Mouse (Mus musculus) A20 (cell line): ENCODE measurements around the gene Prss30.
"Not testable (repeated sequence)": the region's sequence is repeated elsewhere in the genome, so short reads cannot be mapped to it uniquely, and the experiment has no call there.

Experiments
- DNase-seq: peaks from one replicate; pipeline ENCODE4 v3.0.0-alpha.2; 2011; ENCODE audit warnings: low read depth, low spot score

Gene Prss30

DNA sequence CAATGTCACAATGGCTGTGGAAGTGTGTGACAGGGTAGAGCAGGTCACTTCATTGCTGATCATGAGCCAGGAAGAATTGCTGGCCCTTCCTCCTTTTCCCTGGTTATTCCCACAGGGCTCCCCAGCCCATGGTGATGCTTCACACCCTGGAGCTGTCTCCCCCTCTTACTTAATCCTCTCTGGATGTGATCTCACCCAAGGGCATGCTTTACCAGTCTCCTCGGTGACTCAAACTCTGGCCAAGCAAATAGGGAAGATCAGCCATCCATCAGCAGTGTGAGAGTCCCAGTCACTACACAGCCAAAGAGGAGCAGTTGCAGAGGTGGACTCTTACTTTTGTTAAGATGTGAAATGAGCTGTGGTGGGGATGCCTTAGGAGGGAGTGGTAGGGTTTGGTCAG is 4.6 kb upstream of the Prss30 start:
- no peak for DNase-seq

DNA sequence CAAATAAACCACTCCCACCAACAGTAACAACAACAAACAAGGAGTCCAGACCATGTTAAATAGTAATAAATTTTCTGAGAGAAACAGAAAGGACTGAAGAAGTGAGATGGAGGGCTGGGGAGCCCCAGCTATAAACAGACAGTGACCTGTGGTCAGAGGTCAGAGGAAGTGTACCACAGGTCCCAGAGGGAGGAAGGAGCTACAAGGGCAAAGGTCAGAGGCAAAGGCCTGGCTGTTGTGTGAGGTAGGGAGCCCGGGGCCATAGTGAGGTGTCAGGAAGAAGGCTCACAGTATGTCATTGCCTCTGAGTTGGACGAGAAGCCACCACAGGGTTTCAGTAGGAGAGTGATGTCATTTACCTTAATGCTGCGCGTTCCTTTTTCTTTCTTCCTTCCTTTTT is 2.5 kb upstream of the Prss30 start:
- DNase-seq, result peak; percentile 13

DNA sequence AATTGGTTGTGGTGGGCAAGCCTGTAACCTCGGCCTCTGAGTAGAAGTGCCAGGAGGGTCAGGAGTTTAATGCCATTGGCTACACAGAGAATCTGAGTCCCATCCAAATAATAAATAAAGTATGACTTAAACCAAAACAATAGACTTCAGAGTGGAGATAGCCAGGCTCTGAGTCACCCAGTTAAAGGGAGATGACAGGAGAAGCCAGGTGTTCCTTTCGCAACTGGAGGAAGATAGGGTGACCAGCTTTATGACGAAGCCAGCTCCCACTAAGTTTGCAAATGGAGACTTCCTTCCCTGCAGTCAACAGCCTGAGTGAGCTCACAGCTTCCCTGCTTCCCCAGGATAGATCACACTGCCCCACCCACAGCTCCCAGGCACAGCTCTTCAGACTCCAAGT is 895 bp downstream of the Prss30 start:
- no peak for DNase-seq

GRCm38 (mm10) chr17:23976665-23977064 is 3.7 kb downstream of the Prss30 start:
- DNase-seq, result no peak

DNA sequence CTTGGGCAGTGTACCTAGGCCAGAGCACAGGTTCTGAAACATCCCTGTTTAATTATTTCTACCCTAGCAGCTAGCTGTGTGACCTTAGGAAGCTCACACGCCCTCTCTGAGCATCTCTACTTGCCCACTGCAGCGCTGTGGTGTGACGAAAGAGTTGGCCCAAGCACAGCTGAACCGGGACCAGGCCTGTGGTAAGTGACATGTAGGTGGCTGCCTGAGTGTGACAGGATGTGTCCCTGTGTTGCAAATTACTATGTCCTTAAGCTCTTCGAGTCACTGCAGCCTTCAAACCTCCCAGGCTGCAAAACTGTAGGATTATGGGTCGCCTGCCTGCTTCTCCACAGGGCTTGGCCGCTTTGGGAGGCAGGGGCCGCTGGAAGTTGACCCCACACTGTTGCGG is 9.1 kb downstream of the Prss30 start:
- DNase-seq, result no peak

DNA sequence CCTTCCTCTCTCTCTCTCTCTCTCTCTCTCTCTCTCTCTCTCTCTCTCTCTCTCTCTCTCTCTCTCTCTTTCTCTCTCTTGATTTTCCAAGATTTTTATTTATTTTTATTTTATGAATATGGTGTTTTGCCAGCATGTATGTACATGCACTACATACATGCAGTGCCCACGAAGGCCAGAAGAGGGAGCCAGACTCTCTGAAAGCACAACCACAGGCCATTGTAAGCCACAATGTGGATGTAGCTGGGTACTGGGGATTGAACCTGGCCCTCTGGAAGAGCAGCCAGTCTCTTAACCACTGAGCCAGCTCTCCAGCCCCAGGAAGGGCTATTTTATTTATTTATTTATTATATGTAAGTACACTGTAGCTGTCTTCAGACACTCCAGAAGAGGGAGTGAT is 11.1 kb downstream of the Prss30 start:
- peak; percentile 74 for DNase-seq

GRCm38 (mm10) chr17:23968780-23969179 is 11.6 kb downstream of the Prss30 start:
- DNase-seq, result peak; percentile 70

- DNase-seq, result peak; percentile 58
Observed at GRCm38 (mm10) chr17:23966658-23967401, 13.5 kb downstream of the Prss30 start.

- no peak for DNase-seq
Observed at GRCm38 (mm10) chr17:23965805-23966425, 14.5 kb downstream of the Prss30 start.

DNA sequence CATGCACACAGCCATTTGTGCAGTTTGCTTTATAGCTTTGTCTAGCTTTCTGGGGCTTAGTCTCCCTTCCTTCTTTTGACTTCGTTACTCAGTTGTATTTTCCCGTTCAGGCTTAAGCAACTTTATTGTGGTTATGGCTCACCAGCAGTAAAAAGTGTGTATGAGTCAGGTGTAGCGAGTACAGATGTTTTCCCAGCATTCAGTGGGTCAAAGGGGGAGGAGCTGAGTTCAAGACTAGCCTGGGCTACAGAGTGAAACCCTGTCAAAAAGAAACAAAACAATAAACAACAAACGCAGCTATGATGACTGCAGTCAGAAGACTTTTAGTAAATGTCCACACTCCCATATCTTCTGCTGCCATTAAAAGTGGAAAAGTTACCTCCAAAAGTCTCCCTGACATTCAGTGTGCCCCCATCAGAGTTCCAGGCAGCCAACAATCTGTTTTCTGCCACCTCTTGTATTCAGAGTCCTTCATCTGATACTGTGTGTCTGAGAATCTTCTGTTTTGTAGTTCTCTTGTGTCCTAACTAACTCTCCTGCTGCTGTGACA is 18.7 kb downstream of the Prss30 start:
- DNase-seq, result no peak

DNA sequence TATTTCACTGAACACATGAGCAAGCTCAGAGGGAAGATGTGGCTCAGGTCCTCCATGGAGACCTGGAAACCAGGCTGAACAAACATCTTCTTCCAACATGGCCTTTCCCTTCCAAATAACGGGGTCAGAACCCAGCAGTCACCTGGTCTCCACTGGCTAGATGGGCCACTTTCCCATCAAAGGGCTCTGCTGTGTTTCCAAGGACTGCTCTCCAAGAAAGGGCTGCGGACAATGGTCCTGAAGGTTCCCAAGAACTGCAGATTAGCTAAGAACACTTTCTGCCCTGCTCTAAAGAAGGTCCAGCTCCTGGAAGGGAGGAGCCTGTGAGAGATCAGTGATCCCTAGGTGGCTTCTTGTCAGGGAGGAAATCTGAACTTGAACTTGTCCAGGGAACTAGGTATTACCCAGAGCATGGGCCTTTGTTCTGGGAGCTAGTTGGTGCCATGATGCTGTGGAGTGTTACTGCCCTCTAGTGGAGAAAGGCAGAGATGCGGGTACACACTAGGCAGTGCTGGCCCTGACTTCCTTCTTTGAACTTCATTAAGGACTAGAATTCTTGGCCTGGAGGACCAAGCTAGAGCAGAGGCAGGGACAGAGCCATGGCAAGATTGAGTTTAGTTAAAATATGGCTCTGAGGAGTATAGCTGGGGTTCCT is 20.2 kb downstream of the Prss30 start:
- peak; percentile 75 for DNase-seq

DNA sequence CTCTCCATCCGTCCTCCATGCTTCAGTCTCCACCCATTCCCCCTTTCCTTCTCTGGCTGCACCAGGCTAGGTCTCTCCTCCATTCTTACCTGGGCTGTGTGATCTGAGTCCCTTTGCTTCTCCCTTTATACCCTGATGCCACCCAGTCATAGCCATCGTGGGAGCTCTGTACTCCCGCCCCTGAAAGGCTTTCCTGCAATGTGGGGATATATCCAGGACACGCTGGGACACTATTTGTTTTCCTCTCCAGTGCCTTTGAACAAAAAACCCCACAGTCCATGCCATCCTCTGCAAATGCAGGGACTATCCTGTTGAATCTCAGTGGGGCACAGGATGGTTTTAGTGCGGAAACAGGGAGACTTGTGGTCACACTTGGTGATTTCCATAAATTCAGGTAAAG is 25.2 kb downstream of the Prss30 start, which contains the start of gene Sbpl:
Sbpl (minus strand) TSS at position 101 of the 400 bp plus-strand sequence.
- DNase-seq, result no peak

DNA sequence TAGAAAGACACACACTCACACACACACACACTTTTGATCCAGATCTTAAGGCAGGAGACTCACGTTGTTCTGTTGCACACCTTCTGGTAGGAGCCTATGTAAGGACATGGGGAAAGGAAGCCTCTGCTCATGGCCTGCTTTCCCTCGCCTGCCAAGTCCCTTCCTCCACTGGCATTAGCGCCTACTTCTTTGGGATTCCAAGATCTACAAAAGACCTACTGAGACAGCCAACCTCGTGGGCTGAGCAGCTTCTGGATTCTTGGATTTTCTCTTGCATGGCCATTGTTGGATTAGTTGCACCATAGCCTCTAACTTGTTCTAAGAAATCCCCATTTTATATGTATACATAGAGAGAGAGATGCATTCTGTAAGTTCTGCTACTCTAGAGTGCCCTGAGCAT is 29.5 kb downstream of the Prss30 start:
- DNase-seq, result not testable (repeated sequence)

DNA sequence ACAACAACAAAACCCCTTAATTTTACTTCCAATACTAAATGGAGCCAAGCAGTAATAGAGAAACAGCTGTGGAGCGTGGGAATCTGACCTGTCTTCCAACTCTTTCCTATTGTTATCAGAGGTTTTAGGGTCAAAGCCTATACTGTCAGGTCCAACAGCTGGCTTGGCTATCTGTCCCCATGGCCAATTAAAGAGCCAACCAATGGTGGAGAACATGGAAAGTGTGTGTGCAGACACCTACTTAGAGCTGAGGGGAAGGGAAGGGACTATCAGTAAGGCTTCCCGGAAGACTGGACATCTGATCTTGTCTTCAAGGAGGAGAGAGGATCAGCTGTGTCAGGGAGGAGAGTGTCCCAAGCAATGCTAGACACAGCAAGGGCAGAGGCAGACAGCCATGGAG is 31.3 kb downstream of the Prss30 start:
- DNase-seq, result no peak

- not testable (repeated sequence) for DNase-seq
Observed at GRCm38 (mm10) chr17:23947486-23947885, 32.9 kb downstream of the Prss30 start.

DNA sequence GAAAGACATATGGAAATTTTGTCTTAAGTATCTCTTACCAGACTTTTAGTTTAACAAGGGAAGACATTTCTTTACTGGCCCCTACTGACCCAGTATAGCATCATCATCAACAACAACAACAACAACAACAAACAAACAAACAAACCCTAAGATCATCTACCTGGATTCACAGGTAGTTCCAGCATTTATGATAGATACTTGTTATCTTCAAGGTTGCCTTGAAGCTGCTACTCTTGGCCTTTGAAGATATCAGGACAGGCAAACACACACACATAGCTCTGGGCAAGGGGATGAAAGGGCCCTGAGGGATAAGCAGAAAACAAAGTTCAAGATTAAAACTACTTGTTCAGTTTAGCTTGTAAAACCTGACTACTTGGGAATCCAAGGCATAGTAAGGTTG is 39.0 kb downstream of the Prss30 start, which contains the start of gene Sbp:
Sbp (plus strand) TSS at position 301 of the 400 bp plus-strand sequence.
- no peak for DNase-seq

DNA sequence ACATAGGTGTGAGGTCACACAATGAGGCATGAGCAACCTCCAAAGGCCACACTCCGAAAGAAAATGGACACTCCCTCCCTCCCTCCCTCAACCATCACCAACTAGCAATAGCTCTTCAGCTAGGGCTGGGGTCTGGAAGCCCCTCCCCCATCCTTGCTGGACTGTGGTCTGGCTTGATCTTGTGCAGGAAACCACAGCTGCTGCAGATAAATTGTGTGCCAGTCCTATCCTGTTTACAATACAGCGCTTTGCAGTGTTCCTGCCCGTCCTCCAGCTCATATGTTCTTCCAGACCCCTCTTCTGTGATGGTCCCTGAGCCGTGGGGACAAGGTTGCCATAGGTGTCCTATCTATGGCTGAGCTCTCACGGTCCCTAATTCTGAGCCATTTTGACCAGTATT is 49.2 kb downstream of the Prss30 start:
- no peak for DNase-seq

DNA sequence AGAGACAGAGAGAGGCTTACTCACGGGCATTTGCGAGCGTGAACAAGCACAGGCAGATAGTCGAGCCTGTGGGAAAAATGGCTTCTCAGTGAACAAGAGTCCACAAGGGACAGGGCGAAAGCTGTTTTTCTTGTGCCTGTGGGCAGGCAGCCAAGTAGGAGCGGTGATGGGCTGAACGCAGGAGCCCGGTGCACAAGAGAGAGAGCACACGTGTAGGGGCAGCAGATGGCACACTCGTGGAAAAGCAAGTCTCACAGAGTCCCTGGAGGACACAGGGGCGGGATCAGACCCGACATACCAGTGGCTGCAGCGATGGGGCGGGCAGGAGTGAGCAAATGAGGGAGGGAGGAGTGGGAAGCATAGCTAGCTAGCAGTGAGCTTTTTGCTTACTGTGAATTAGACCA is 55.3 kb downstream of the Prss30 start:
- peak; percentile 81 for DNase-seq

DNA sequence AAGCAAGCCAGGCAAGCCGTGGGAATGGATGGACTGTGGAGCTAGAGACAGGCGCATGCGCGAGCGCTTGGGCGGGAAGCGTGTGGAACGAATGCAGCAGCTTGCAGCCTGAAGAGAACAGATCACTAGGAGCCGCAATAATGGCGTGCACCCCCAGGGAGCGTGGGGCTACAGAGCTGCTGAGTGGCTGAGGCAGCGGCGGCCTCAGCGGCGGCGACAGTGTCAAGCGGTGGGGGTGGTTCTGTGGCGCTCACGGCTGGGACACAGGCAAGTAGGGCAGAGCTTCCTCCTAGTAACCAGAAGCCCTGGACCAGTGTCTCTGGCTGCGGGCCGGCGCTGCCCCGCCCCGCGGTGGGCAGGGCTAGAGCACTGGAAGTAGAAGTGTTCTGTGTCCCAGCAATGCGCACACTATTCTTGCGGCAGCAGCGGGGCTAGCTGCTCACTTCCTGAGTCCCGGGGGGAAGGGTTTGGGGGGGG is 55.8 kb downstream of the Prss30 start:
- DNase-seq, result peak; percentile 94
